Mouse (Mus musculus): ENCODE measurements around the gene Prima1. TPM values are rescaled to one million over a fixed set of nuclear protein-coding genes. Genes with fewer than 3 reads are reported as not detected.

Prima1 gene
- polyA plus RNA-seq, 2 experiments: 0.48 to 1.6 TPM

- no peaks in the 10 kb centered on the region for H3K36me3 ChIP-seq (ENCODE audit: control insufficient read depth, insufficient read depth, low read length)
- H3K27me3 ChIP-seq (ENCODE audit: control insufficient read depth, insufficient read depth, low read length): no peaks in the 10 kb centered on the region
- 86% methylated on average over 4 of the region's 4 CpGs for WGBS
- no peak overlapping the region for H3K4me3 ChIP-seq (replicated peaks; ENCODE audit: low read length)
- no peaks in the 10 kb centered on the region for H3K4me1 ChIP-seq (ENCODE audit: control insufficient read depth, insufficient read depth, low read length)
- H3K4me2 ChIP-seq (replicated peaks; ENCODE audit: low read depth, low read length, severe bottlenecking): no peak overlapping the region
- ATAC-seq (ENCODE audit: low FRiP score, low read depth) (no peak), DNase-seq (ENCODE audit: low spot score) (no peak)
- no peaks in the 10 kb centered on the region for H3K9me3 ChIP-seq (ENCODE audit: control insufficient read depth, low read length)
- H3K9ac ChIP-seq (ENCODE audit: low read depth, low read length, severe bottlenecking): no peak overlapping the region
- no peak for TF ChIP-seq POLR2A (IDR thresholded peaks at IDR 0.05; ENCODE audit: borderline replicate concordance, extremely low read depth, insufficient read depth, insufficient read length)
- no peak overlapping the region for H3K27ac ChIP-seq (replicated peaks; ENCODE audit: low read depth, low read length)
Observed at GRCm38 (mm10) chr12:103229058-103229457, 12.9 kb downstream of the Prima1 start.

GRCm38 (mm10) chr12:103226121-103226520, 15.8 kb downstream of the Prima1 start:
- Histone ChIP-seq H3K4me2 (replicated peaks; ENCODE audit: low read depth, low read length, severe bottlenecking) (no peak overlapping the region), H3K4me1 (ENCODE audit: control insufficient read depth, insufficient read depth, low read length) (no peaks in the 10 kb centered on the region), H3K4me3 (replicated peaks; ENCODE audit: low read length) (no peak overlapping the region), H3K36me3 (ENCODE audit: control insufficient read depth, insufficient read depth, low read length) (no peaks in the 10 kb centered on the region), H3K9ac (ENCODE audit: low read depth, low read length, severe bottlenecking) (no peak overlapping the region), H3K27ac (replicated peaks; ENCODE audit: low read depth, low read length) (no peak overlapping the region), H3K27me3 (ENCODE audit: control insufficient read depth, insufficient read depth, low read length) (no peaks in the 10 kb centered on the region), H3K9me3 (ENCODE audit: control insufficient read depth, low read length) (no peaks in the 10 kb centered on the region)
- TF ChIP-seq POLR2A (IDR thresholded peaks at IDR 0.05; ENCODE audit: borderline replicate concordance, extremely low read depth, insufficient read depth, insufficient read length): no peak
- 84% methylated on average over 4 of the region's 4 CpGs for WGBS
- DNase-seq (ENCODE audit: low spot score) (no peak), ATAC-seq (ENCODE audit: low FRiP score, low read depth) (no peak)

DNA sequence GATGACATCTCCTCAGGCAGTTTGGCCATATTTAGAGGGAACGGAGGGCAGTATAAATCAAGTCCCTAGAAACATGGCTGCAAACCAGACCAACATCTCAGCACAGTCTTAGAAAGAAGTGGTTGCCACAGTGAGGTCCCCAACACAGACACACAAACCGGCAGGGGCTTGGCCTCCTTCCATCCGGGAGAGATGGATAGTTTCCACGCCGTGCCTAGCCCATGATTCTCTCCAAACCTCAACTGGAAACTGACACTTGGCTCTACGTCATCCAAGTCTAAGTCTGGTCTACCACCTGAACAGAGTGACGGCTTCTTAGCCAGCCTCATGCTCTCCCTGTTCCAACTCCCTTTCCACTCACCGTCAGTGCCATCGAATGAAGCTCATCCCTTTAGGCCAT, 18.3 kb downstream of the Prima1 start:
- H3K9ac ChIP-seq (ENCODE audit: low read depth, low read length, severe bottlenecking): no peak overlapping the region
- H3K9me3 ChIP-seq (ENCODE audit: control insufficient read depth, low read length): no peaks in the 10 kb centered on the region
- ATAC-seq (ENCODE audit: low FRiP score, low read depth) (no peak), DNase-seq (ENCODE audit: low spot score) (no peak)
- H3K36me3 ChIP-seq (ENCODE audit: control insufficient read depth, insufficient read depth, low read length): no peaks in the 10 kb centered on the region
- H3K4me1 ChIP-seq (ENCODE audit: control insufficient read depth, insufficient read depth, low read length): no peaks in the 10 kb centered on the region
- 90% methylated on average over 9 of the region's 9 CpGs for WGBS
- H3K27ac ChIP-seq (replicated peaks; ENCODE audit: low read depth, low read length): no peak overlapping the region
- no peaks in the 10 kb centered on the region for H3K27me3 ChIP-seq (ENCODE audit: control insufficient read depth, insufficient read depth, low read length)
- no peak overlapping the region for H3K4me2 ChIP-seq (replicated peaks; ENCODE audit: low read depth, low read length, severe bottlenecking)
- H3K4me3 ChIP-seq (replicated peaks; ENCODE audit: low read length): no peak overlapping the region
- TF ChIP-seq POLR2A (IDR thresholded peaks at IDR 0.05; ENCODE audit: borderline replicate concordance, extremely low read depth, insufficient read depth, insufficient read length): no peak

- no peaks in the 10 kb centered on the region for H3K9me3 ChIP-seq (ENCODE audit: control insufficient read depth, low read length)
- H3K27me3 ChIP-seq (ENCODE audit: control insufficient read depth, insufficient read depth, low read length): no peaks in the 10 kb centered on the region
- H3K9ac ChIP-seq (ENCODE audit: low read depth, low read length, severe bottlenecking): no peak overlapping the region
- H3K4me2 ChIP-seq (replicated peaks; ENCODE audit: low read depth, low read length, severe bottlenecking): no peak overlapping the region
- 59% methylated on average over 6 of the region's 6 CpGs for WGBS
- H3K27ac ChIP-seq (replicated peaks; ENCODE audit: low read depth, low read length): no peak overlapping the region
- ATAC-seq (ENCODE audit: low FRiP score, low read depth): no peak
- peaks cover 5% of the 10 kb centered on the region for H3K4me1 ChIP-seq (ENCODE audit: control insufficient read depth, insufficient read depth, low read length)
- no peak overlapping the region for H3K4me3 ChIP-seq (replicated peaks; ENCODE audit: low read length)
- H3K36me3 ChIP-seq (ENCODE audit: control insufficient read depth, insufficient read depth, low read length): no peaks in the 10 kb centered on the region
- no peak for TF ChIP-seq POLR2A (IDR thresholded peaks at IDR 0.05; ENCODE audit: borderline replicate concordance, extremely low read depth, insufficient read depth, insufficient read length)
- no peak for DNase-seq (ENCODE audit: low spot score)
Observed at GRCm38 (mm10) chr12:103215877-103216610, 25.9 kb downstream of the Prima1 start.

GRCm38 (mm10) chr12:103214797-103215196, 27.2 kb downstream of the Prima1 start:
- no peak overlapping the region for H3K27ac ChIP-seq (replicated peaks; ENCODE audit: low read depth, low read length)
- H3K36me3 ChIP-seq (ENCODE audit: control insufficient read depth, insufficient read depth, low read length): no peaks in the 10 kb centered on the region
- no peak overlapping the region for H3K4me2 ChIP-seq (replicated peaks; ENCODE audit: low read depth, low read length, severe bottlenecking)
- no peak overlapping the region for H3K4me3 ChIP-seq (replicated peaks; ENCODE audit: low read length)
- no peak for TF ChIP-seq POLR2A (IDR thresholded peaks at IDR 0.05; ENCODE audit: borderline replicate concordance, extremely low read depth, insufficient read depth, insufficient read length)
- H3K9me3 ChIP-seq (ENCODE audit: control insufficient read depth, low read length): no peaks in the 10 kb centered on the region
- H3K27me3 ChIP-seq (ENCODE audit: control insufficient read depth, insufficient read depth, low read length): no peaks in the 10 kb centered on the region
- H3K4me1 ChIP-seq (ENCODE audit: control insufficient read depth, insufficient read depth, low read length): peaks cover 5% of the 10 kb centered on the region
- WGBS: 95% methylated on average over 2 of the region's 2 CpGs
- no peak overlapping the region for H3K9ac ChIP-seq (ENCODE audit: low read depth, low read length, severe bottlenecking)
- DNase-seq (ENCODE audit: low spot score) (no peak), ATAC-seq (ENCODE audit: low FRiP score, low read depth) (no peak)
